Mouse (Mus musculus) frontal cortex, postnatal 14 days (tissue): Measurements from ENCODE around the gene Chst2.
A peak's percentile ranks its signal among the peaks of the same experiment; 100 is the strongest.

Experiments
- DNase-seq, 2 experiments: peaks; one replicate each; pipeline ENCODE4 v3.0.0; 2022; ENCODE audit warnings: low spot score in 2 of 2

The Chst2 gene

DNA sequence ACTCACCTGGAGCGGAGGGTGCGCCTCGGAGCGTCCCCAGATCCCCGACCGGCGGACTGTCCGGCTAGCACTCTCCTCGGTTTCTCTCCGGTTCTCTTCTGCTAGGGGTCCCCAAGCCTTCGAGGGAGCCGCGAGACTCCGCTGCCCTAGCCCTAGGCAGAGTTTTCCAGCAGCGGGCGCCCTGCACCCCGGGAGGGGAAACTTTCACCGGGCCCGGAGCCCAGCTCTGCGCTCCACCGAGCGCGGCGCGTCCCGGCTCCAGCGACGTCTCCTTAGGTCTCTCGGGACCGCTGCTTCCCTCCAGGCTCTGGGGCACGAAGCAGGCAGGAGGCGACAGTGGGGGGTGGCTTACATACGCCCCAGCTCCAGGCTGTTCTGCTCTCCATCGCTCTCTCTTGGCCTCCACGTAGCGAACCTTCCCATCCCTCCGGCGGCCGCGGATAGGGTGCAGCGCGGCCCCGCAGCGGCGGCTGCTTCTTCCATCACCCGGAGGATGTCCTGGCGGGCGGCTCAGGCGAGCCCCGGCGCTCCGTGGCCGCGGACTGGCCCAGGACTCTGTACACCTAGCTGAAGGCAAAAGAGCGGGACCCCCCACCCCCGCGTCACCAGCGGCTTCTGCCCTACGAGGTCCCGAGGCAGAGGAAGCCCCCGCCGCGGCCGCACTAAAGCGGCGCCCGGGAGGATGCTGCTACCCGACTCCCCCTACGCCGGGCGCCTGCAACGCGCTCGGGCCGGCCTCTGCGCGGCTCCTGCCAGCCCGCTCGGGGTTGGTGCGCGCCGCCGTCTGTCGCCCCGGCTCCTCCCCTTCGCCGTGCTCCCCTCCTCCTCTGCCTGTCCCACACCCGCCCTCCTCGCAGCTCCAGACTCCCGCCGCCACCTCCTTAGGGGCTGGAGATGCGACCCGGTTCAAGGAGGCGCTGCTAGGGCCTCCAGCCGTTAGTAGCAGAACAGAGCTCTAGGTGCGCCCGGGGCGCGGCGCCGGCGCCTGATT, at the start of gene Chst2:
Chst2 (minus strand) TSS at position 152 of the 991 bp plus-strand sequence.
- peak; percentile 81 to 87 for DNase-seq

DNA sequence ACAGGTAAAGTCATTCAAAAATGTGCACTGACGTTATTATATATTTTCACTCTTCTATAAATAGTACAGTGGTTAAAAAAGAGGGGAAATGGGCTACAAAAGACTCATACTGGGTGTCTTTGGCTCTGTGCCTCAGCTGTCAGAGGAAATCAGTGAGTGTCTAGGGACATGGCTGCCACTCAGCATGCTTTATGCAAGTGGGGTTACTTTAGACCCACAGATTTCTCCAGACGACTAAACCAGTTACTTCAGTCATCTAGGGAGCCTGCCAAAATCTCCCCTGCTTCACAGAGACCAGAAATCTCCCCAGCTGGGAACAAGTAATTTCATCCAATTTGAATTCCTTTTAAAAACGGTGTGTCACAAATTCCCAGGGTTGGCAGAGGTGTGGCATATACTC, 45.4 kb upstream of the Chst2 start:
- no peak for DNase-seq

DNA sequence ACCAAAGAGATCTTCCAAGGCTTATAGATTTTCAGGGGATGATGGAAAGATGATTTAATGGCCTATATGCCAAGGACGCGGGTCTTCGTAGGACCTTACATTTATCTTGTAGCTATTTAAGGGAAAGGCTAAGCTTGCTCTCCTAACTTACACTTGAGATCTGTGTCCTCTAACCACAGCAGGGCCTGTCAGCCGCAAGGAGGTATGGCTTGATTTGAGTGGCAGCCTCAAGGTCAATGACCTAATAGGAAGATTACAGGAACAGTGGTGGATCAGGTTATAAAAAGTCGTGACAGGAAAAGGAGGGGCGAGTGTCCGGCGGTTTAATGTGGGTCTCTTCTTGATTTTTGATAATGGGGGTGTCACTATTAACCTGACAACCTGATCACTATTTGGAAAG, 44.1 kb upstream of the Chst2 start:
- DNase-seq, result no peak

DNA sequence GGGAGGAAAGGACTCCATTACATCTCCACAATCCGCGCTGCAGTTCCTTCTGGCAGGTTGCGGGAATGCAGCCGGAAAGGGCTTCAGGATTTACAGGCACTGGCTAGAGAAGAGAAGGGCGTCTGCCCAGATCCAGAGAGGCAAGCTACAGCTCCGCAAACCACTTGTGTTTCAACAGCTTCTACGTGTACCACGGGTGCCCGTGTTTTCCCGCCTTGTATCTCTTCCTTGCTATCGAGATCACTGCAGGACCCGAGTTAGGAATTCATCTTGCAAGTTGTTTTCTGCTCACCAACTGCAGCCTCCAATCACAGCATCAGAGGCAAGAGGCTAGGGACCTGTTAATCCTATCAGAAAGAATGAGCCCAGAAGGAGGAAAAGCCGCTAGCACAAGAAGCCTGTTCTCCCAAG, 35.8 kb upstream of the Chst2 start:
- DNase-seq, result peak; percentile 26 to 45

DNA sequence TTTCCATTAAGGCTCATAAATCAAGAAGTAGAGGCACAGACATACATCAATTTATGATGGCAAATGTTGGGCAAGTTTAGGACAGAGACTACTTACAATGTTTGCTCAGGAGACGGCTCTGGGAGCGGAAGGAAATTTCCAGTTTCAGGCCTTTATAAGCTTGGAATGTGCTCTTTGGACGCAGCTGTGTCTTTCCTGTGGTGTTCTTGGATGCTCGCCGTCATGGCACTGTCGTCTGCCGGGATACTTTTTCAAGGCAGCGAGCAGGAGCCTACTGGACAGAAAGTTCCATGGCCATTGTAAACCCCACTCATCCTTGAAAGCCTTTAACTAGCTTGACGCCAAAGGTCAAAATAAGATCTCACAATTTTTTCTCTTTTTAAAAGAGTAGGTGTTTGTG, 31.4 kb upstream of the Chst2 start:
- no peak for DNase-seq

DNA sequence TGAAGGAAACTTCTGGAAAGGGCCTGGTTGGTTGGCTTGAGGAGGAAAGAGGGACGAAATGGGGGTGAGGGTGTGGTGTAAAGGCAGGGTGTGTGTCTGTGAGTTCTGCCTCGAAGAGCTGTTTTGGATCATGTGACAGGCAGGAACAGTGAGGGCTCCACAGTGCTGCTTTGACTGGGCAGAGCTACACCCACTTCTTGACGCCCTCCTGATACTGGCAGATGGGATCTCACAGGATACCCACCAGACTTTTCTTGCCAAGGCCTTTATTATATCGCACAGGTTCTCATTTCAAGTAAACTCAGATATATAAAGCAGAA, 29.7 kb upstream of the Chst2 start:
- DNase-seq, result no peak

DNA sequence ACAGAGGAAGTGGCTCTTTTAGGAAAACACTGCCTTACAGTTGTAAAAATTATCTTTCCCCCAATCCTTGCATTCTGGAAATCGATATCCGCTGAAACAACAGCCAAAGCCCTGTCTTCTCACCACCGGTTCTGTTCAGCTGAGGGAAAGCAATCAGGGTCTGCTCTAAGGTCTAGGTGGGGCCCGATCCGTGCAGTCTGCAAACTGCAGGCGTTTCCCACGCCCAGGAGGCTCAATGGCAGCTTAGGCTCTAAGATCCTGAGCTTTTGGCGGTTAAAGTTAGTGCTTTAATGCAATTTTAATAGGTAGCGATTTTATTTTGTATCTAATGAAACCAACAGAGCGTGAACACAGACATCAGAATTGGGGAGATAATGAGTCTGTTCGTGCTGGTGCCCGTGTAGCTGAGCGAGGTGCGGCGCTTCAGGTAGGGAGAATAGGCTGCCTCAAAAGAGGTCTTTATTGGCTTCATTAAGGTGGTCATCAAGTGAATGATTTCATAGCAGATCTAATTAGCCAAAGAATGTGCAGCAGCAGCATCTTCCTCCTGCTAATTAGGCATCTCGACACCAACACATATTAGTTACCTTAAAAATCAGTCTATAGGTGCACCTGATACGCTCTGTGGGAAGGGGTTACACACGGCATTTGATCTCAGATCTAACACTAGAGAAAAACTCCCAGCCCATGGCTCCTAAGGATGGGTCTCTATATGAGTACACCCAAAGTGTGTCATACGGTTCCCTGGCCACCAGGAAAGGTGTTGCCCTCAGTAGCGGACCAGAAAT, 29.2 kb upstream of the Chst2 start:
- no peak for DNase-seq

DNA sequence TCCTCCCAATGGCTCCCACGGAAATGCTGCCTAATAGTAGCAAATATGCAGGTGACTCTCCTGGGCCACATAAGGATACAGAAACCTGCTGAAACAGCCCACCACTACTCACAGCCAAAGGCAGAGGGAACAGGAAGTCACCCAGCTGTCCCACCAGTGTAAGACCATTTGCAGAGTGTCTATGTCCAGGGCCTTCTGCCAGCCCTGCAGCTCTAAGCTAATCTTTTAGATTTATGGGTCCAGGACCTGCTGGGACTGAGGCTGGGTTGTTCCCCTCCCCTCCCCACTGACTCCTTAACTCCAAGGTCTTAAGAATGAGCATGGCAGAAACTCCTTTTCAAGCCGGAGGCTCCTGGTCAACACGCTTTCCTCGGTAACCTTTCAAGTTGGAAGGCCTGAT, 21.8 kb upstream of the Chst2 start:
- DNase-seq, result no peak

DNA sequence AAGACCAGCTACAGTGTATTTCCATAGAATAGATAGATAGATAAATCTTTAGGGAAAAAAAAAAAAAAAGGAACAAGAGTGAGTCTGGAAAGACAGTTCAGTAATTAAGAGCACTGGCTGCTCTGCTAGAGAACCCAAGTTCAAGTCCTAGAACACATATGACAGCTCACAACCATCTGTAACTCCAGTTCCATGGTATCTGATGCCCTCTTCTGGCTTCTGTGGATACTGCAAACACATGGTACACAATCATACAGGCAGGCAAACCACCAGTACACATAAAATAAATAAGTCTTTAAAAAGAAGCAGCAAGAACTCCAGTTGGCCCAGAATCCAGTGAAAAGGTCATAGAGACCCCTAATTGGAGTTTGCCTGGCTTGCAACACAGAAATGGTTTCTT, 7.4 kb upstream of the Chst2 start:
- no peak for DNase-seq

DNA sequence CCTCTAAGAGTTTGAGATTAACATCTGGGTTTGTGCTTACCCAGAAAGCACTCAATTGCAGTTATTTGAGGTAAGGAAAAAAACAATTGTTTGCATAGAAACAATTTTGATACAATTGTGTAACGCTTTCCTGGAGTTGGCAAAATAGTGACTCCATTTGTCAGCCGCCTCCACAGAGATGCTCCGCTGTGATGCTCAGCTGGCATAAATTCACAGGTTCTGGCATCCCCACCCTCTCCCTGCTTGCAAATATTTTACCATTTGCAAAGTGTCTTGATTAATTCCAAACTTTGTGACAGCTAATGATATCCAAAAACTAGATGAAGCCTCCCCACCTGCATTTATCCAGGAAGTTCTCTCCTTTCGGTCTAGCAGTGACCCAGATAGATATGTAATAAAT, 5.5 kb upstream of the Chst2 start:
- DNase-seq, result no peak

DNA sequence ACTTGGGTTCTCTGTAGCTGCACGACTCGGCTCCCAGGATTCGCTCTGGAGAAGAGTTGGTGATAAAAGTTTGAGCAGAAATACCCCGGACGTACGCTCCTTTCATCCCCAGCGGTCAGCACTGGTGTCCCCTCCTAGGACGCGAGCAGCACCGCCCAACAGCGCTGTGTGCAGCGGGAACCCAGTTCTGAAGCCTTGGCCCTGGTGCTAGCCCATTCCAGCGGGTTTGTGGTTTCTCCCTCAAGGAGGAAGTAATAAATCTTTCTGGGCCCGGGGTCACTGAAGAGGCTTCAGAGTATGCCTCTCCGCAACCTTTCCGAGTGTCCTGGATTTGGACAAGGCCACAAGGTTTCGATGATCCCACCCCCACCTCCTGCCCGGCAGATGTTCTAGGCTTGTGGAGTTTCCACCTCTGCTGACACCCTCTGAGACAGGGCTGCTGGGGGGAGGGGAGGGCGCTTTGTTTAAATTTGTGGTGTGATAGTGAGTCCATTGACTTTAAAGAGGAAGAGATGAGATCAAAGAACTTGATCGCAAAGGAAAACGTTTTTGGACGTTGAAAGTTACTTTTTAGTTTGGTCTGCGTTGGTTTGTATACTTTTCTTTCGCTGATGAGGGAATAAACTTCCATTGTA, 1.2 kb upstream of the Chst2 start:
- no peak for DNase-seq

DNA sequence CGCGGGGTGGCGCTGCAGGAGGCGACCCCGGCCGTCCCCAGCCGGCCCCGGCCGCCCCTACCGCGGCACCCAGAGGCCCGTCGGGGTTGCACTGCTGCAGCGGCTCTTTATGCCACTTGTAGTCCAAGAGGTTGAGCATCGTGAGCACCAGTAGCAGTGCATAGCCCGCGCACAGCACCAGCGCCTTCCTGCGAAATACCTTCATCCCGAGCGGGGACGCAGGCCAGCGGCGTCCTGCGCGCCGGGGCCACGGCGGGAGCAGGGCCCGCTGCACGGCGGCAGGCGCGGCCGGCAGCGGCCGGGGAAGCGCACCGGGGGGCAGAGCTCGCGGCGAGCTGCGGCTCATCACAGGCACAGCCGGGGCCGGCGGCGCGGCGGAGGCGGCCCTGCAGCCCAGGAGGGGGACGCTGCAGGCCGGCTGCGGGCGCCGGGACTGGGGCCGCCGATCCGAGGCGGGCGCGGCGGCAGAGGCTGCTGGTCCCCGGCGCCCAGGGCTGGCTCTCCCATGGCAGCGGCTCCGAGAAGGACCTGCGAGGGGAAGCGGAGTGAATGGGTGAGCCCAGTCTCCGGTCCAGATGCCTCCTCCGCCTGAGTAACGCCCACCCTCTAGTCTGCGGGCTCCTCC, 464 bp downstream of the Chst2 start:
- DNase-seq, result no peak

DNA sequence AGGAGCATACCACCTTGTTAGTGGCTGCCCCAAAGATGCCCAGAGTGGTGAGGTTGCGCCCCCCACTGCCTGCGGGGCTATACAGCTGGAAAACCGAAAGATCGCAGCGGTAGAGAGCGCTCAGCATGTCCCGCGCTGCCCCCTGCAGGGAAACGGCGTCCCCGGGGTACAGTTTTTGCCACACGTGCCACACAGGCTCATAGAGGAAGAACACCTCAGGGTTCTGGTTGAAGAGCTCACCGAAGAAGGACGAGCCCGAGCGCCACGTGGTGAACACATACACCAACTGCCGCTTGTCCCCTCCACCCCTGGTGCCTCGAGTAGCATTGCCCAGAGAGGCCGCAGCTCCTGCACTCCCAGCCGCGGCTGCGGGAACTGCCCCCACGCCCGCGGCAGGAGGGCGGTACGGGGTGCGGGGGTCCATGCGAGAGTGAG, 994 bp downstream of the Chst2 start:
- peak; percentile 85 for DNase-seq

DNA sequence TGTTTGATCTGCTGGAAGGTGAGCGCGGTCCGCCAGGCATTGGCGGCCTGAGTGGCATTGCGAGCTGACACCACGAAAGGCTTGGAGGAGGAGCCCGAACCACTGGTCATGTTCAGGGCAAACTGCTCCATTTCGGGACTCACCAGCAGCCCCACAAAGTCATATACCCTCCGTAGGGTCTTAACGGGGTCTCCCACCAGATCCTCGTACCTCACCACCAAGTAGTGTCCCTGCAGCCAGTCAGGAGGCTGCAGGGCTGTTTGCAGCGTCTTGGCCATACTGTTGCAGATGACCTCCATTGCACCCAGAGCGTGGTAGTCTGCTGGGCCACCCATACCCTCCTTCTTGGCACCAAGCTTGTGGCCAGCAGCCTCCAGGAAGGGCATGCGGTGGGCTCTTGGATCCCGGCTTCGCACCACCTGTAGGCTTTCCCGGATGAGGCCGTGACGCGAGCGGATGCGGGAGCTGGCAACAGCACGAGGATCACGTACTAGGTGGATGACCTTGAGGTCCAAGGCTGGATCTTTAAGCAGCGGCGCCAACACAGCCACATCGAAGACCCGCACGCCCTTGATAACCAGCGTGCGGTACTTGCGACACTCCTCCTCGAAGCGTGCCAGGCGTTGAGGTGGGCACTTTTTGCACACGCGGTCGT, 1.6 kb downstream of the Chst2 start:
- peak in 1 of 2 experiments; percentile 26 for DNase-seq

DNA sequence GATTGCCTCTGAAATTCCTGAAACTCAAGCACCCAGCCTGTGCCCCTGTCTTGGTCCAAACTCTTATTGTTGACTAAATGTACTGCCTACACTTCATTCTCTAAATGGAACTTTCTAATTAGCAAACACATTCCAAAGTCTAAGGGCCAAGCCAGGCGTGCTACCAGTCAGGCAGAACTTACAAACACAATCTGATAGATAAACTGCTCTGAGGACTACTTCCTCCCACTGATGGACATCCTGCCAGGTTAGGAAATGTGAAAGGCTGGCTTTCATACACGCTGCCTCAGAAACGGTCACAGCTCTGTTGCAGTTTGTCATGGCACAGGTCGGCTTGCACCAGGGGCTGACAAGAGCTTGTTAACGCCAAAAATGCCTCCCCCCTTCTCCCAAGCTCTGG, 4.8 kb downstream of the Chst2 start:
- no peak for DNase-seq

DNA sequence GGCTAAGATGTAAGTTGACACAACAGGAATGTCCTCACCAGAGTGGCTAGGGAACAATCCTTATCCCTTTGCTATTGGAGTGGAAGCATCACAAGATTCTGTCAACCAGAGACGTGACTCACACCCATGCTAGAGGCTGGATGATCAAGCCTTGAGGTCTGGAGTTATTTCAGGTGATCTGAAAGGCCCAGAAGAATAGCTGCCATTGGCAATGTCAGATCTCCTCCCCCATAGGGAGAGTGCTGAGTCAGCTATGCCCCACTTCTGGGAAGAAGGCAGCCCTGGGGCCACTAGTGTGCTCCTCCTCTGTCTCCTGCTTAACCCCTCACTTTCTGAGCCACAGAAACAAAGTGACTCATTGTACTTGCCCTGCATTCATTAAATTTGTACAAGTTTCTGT, 14.5 kb downstream of the Chst2 start:
- no peak for DNase-seq

DNA sequence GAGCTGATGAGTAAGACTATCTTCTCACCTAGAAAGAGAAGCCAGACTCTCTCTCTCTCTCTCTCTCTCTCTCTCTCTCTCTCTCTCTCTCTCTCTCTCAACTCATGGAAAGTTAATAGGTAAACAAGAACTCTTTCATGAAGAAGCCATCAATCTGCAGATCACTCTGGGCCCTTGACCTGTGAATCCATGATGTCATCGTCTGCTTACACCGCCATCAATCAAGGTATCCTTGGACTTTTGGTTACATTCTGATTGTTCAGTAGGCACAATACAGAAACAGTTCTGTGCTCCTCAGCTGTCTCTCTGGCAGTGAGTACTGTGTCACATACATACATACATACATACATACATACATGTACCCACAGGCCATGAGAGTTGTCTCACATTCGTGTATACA, 16.6 kb downstream of the Chst2 start:
- DNase-seq, result no peak

DNA sequence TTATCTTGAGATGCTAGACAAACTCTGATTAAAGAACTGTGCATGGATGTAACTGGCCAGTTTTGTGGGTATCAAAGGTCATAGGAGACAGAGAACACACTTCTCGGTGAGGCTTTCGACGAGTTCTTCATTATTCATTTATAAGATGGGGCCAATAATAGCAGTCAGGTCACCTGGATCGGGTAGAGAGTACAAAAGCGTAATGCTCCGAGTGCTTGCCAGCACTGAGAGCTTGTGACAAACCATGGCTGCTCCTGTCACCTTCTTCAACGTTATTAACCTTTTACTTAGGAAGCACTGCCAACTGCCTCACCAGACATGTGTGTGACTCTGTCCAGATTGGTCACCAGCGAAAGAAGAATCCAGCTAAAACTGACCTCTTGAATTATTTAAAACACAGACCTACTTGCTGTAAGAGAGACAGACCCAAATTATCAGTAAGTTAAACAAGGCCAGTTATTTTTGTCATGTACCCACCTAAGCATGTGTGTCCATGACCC, 18.6 kb downstream of the Chst2 start:
- DNase-seq, result no peak

DNA sequence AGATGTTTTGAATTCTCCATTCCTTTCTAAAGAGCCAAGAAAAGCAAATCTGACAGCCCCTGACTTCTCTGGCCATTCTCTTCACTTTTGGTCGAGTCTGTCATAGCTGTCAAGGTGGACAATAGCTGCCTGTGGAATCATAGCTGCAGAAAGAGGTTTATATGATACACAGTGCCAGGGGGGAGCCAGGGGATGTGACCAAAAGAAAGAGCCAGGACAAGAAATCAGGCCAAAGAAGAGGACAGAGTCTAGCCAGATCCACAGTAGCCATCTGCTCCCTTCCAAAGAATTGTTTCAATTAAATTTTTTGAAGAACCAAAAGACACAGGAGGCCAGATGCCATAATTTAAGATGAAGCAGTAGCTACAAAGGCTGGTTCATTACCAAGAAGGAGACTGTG, 30.6 kb downstream of the Chst2 start:
- no peak for DNase-seq

DNA sequence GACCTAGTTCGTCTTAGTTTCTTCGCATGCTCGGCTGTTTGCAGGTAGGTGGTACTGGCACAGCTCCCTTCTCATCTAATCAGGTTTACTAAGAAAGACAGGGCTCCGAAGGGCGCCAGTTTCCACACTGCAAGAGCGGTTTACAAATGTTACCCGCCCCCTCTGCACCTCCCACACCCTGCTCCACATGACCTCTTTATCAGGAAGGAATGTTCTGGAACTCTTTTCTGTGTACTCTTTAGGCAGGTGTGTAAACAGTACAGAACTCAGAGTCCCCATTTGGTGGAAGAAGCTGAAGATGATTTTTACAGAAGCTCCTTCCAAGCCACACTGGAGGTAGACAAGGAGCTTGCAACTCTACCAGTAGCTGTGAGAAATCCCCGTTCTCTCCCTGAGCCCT, 31.2 kb downstream of the Chst2 start:
- no peak for DNase-seq

DNA sequence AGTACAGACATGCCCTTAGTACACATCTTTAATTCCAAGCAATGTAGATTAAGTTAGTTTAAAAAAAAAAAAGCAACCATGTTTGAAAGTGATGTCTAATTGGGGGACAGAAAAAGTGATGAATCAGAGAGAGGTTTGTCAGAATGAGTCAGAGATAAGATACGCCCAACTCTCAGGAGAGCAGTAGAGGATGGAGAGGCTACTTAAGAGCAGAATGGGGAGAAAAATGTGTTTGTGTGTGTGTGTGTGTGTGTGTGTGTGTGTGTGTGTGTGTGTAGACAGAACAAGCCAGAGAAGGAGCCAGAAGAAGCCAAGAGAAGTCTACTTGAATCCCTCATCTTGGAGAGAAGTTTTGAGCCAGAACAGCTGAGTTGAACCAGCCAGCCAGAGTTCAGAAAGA, 32.8 kb downstream of the Chst2 start:
- DNase-seq, result no peak
